Comparison of ENCODE assay signal across 8 mouse cellular contexts in the genomic region with DNA sequence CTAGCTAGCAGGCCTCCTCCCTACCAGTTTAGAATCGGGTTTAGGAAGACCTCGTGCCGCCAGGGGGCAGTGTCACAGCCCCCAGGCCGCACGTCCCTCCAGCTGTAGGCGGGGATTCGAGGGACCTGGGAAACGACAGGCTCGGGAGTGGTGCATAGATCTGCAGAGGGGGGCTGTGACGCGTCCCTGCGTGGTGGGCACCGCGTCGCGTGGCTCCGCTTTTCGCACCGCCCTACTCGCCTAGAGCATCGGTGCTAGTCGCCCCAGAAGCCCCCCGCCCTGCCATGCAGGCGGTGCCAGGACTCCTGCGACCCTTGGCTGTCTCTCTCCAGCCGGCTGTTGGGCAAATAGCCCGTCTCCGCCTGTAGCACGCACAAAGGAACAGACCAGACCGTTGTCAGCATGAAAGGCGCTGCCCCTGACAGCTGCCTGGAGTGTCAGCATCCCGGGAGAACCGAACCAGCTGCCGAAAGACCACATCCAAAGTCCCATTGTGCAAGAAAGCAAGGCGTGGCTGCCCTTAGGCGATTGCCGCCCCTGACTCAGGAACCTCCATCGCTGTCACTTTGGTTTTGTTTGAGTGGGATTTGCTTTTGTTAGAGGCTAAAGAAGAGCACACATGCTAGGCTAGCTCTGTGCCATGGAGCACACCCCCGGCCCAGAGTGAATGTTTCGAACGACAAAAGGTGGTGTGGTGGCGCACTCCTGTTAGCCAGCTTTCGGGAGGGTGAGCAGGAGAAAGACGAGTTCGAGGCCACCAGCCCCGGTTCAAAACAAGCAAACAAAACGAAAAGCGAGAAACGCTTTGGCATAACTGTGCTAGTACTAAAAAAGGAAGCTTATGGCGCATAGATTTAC. TPM values are rescaled to one million over a fixed set of nuclear protein-coding genes. Genes with fewer than 3 reads are reported as not detected.
DNase-seq lines count a peak whose midpoint lies in the region; ATAC-seq and TF ChIP-seq lines count a peak whose summit lies in the region.

No protein-coding gene starts in this region.

- H3K27ac ChIP-seq in MEL (ENCODE audit: control insufficient read depth, low read depth, low read length), result no peak overlapping the region
- peak overlapping the region; percentile 96 for H3K27ac ChIP-seq in forebrain, postnatal 0 days (ENCODE audit: low read depth, low read length)
- H3K27ac ChIP-seq in lung, embryonic 14.5 days (ENCODE audit: low read depth), result no peak overlapping the region

- H3K27me3 ChIP-seq in MEL (ENCODE audit: control insufficient read depth in 1 of 2, insufficient read depth in 2 of 2, low read length in 2 of 2), result no peaks in the 10 kb centered on the region
- H3K27me3 ChIP-seq in forebrain, postnatal 0 days (ENCODE audit: insufficient read depth, low read length), result no peaks in the 10 kb centered on the region
- peaks cover 41% of the 10 kb centered on the region for H3K27me3 ChIP-seq in lung, embryonic 14.5 days (ENCODE audit: insufficient read depth, low read length)

- H3K9me3 ChIP-seq in MEL (replicated peaks; ENCODE audit: insufficient read depth, low read length), result no peaks in the 10 kb centered on the region
- no peaks in the 10 kb centered on the region for H3K9me3 ChIP-seq in forebrain, postnatal 0 days (ENCODE audit: low read length)
- H3K9me3 ChIP-seq in lung, embryonic 14.5 days (ENCODE audit: low read depth, low read length), result no peaks in the 10 kb centered on the region

- peak overlapping the region; percentile 97 for H3K4me2 ChIP-seq in forebrain, postnatal 0 days (ENCODE audit: low read depth)
- peak overlapping the region; percentile 90 for H3K4me2 ChIP-seq in lung, embryonic 14.5 days

- peak; percentile 94 for DNase-seq in MEL (ENCODE audit: low read depth, low spot score)
- DNase-seq in cerebellum, adult 11-12 months, result peak; percentile 97
- DNase-seq in forebrain, postnatal 0 days, result peak; percentile 98
- DNase-seq in heart, postnatal 4 days, result peak; percentile 92
- peak; percentile 92 to 96 for DNase-seq in layer of hippocampus, adult 8-10 months (ENCODE audit: low spot score in 2 of 2)
- peak; percentile 97 for DNase-seq in lung, embryonic 14.5 days
- peak; percentile 81 for DNase-seq in testis, postnatal 14 days (ENCODE audit: low spot score)

- ATAC-seq in forebrain, postnatal 0 days, result peak; percentile 99
- ATAC-seq in lung, embryonic 14.5 days (ENCODE audit: insufficient read depth), result peak; percentile 95
- peak; percentile 59 for ATAC-seq in neutrophil, adult 5-6 weeks (ENCODE audit: extremely low read depth, insufficient number of reproducible peaks, low FRiP score, poor library complexity, severe bottlenecking)

- 2% methylated on average over 50 of the region's 50 CpGs for WGBS in forebrain, postnatal 0 days
- whole genome bisulfite sequencing in lung, embryonic 14.5 days, result 1% methylated on average over 50 of the region's 50 CpGs

- 0 out of 4 replicates have a peak, but pooled peaks of 1 of the 2 experiments have one; percentile 18 for TF ChIP-seq EP300 in MEL (IDR thresholded peaks at IDR 0.05; ENCODE audit: low read depth in 1 of 2, low read length in 2 of 2)

- H3K79me2 ChIP-seq in MEL (ENCODE audit: control insufficient read depth, insufficient read depth, low read length, poor library complexity), result no peaks in the 10 kb centered on the region

- H3K9ac ChIP-seq in MEL (ENCODE audit: control insufficient read depth, low read depth, low read length, poor library complexity, severe bottlenecking), result peak overlapping the region; percentile 39
- H3K9ac ChIP-seq in forebrain, postnatal 0 days, result peak overlapping the region; percentile 83
- peak overlapping the region; percentile 51 for H3K9ac ChIP-seq in lung, embryonic 14.5 days

- 0 out of 4 replicates have a peak, but pooled peaks of 1 of the 2 experiments have one; percentile 24 for TF ChIP-seq POLR2A in MEL (IDR thresholded peaks at IDR 0.05; ENCODE audit: control insufficient read depth in 1 of 2, insufficient read depth in 1 of 2, low read depth in 1 of 2, low read length in 2 of 2, poor library complexity in 1 of 2)

- peak; percentile 46 for TF ChIP-seq RAD21 in MEL (IDR thresholded peaks at IDR 0.05; ENCODE audit: low read depth, low read length)

- peak overlapping the region; percentile 49 to 71 for H3K4me3 ChIP-seq in MEL (ENCODE audit: control insufficient read depth in 1 of 2, insufficient read depth in 1 of 2, low read depth in 2 of 2, low read length in 2 of 2)
- H3K4me3 ChIP-seq in forebrain, postnatal 0 days (ENCODE audit: low read depth, low read length), result peak overlapping the region; percentile 47
- H3K4me3 ChIP-seq in lung, embryonic 14.5 days (ENCODE audit: low read depth, low read length), result peak overlapping the region; percentile 51

- peak; percentile 86 to 93 (median 93) for TF ChIP-seq CTCF in MEL (IDR thresholded peaks at IDR 0.05 in 2 of 3, conservative IDR thresholded peaks at IDR 0.05 in 1 of 3; ENCODE audit: control insufficient read depth in 1 of 3, insufficient read depth in 1 of 3, low read depth in 2 of 3, low read length in 3 of 3, poor library complexity in 1 of 3, severe bottlenecking in 1 of 3)
- TF ChIP-seq CTCF in forebrain, postnatal 0 days (IDR thresholded peaks at IDR 0.05; ENCODE audit: low read depth), result peak; percentile 96
- peak; percentile 95 for TF ChIP-seq CTCF in lung, embryonic 14.5 days (IDR thresholded peaks at IDR 0.05; ENCODE audit: low read depth)

- H3K36me3 ChIP-seq in MEL (ENCODE audit: control insufficient read depth in 1 of 2, insufficient read depth in 2 of 2, low read length in 2 of 2), result no peaks in the 10 kb centered on the region
- H3K36me3 ChIP-seq in forebrain, postnatal 0 days (ENCODE audit: insufficient read depth), result no peaks in the 10 kb centered on the region
- no peaks in the 10 kb centered on the region for H3K36me3 ChIP-seq in lung, embryonic 14.5 days (ENCODE audit: insufficient read depth)

- peaks cover 0 to 6% of the 10 kb centered on the region in 2 experiments; a peak in 1 of 4 replicates for H3K4me1 ChIP-seq in MEL (ENCODE audit: control insufficient read depth in 1 of 2, insufficient read depth in 2 of 2, low read length in 2 of 2)
- peaks cover 20% of the 10 kb centered on the region for H3K4me1 ChIP-seq in forebrain, postnatal 0 days (ENCODE audit: insufficient read depth)
- H3K4me1 ChIP-seq in lung, embryonic 14.5 days (ENCODE audit: insufficient read depth), result 0 out of 2 replicates have a peak, but pooled peaks cover 2% of the 10 kb centered on the region

TF ChIP-seq in MEL, 35 proteins besides CTCF, POLR2A, EP300 and RAD21 (continues in another document):
- TF ChIP-seq E2F4 (IDR thresholded peaks at IDR 0.05; ENCODE audit: borderline replicate concordance, low read depth, low read length) (0 out of 2 replicates have a peak, but pooled peaks have one; percentile 42), MYB (IDR thresholded peaks at IDR 0.05; ENCODE audit: low read depth, low read length) (no peak), RCOR1 (IDR thresholded peaks at IDR 0.05; ENCODE audit: low read depth, low read length) (0 out of 2 replicates have a peak, but pooled peaks have one; percentile 32), ZMIZ1 (IDR thresholded peaks at IDR 0.05; ENCODE audit: low read depth, low read length) (no peak), POLR2AphosphoS5 (IDR thresholded peaks at IDR 0.05; ENCODE audit: borderline replicate concordance, low read depth, low read length) (no peak), CHD1 (IDR thresholded peaks at IDR 0.05; ENCODE audit: low read depth, low read length) (no peak)

RNA-seq across cellular contexts. Expression of gene Pigz, which starts 0.6 kb away (rescaled TPM):
- 0.23 and 0.26 TPM in 2 replicates for total RNA-seq in MEL (2012; rRNA removed)
- under 1 TPM in 1 of 2 experiments, not detected in 1; 0.28 TPM for polyA plus RNA-seq in MEL (2012; ENCODE audit: insufficient read depth in 1 of 2, insufficient read length in 2 of 2, low read depth in 1 of 2, low replicate concordance in 2 of 2, missing spikeins in 1 of 2)
- total RNA-seq in forebrain, postnatal 0 days (2014; rRNA removed), result 1.4 and 4.1 TPM in 2 replicates
- 2.9 TPM in 2 replicates for polyA plus RNA-seq in forebrain, postnatal 0 days (2015; fragmentation: Nextera tagmentation; extraction: Ambion mirVana)
- 1 to 10 TPM; 1.0 to 1.2 TPM for total RNA-seq in heart, postnatal 4 days (2021)
- 10 to 100 TPM; 17.5 to 25.7 (median 21.0) TPM for total RNA-seq in layer of hippocampus, adult 8-10 months (2022)
- polyA plus RNA-seq in lung, embryonic 14.5 days (2014; fragmentation: Nextera tagmentation; extraction: Ambion mirVana), result 0.42 and 0.43 TPM in 2 replicates
- total RNA-seq in neutrophil, adult 5-6 weeks (2017), result not detected in 2 replicates

RNA-seq across cellular contexts. Expression of gene 0610012G03Rik, which starts 15.2 kb away (rescaled TPM):
- 41.9 and 44.4 TPM in 2 replicates for total RNA-seq in MEL (2012; rRNA removed)
- 10 to 100 TPM in 1 of 2 experiments, not detected in 1; 56.2 TPM for polyA plus RNA-seq in MEL (2012; ENCODE audit: insufficient read depth in 1 of 2, insufficient read length in 2 of 2, low read depth in 1 of 2, low replicate concordance in 2 of 2, missing spikeins in 1 of 2)
- 81.0 and 95.7 TPM in 2 replicates for total RNA-seq in forebrain, postnatal 0 days (2014; rRNA removed)
- 151 and 177 TPM in 2 replicates for polyA plus RNA-seq in forebrain, postnatal 0 days (2015; fragmentation: Nextera tagmentation; extraction: Ambion mirVana)
- 10 to 100 TPM; 60.4 to 66.7 TPM for total RNA-seq in heart, postnatal 4 days (2021)
- total RNA-seq in layer of hippocampus, adult 8-10 months (2022), result 10 to 100 TPM; 33.1 to 40.9 (median 36.7) TPM
- 80.1 and 80.5 TPM in 2 replicates for polyA plus RNA-seq in lung, embryonic 14.5 days (2014; fragmentation: Nextera tagmentation; extraction: Ambion mirVana)
- total RNA-seq in neutrophil, adult 5-6 weeks (2017), result 9.0 and 10.9 TPM in 2 replicates

RNA-seq across cellular contexts. Expression of gene Ncbp2, which starts 15.2 kb away (rescaled TPM):
- 79.6 and 100 TPM in 2 replicates for total RNA-seq in MEL (2012; rRNA removed)
- 100 to 1,000 TPM in 1 of 2 experiments, not detected in 1; 222 TPM for polyA plus RNA-seq in MEL (2012; ENCODE audit: insufficient read depth in 1 of 2, insufficient read length in 2 of 2, low read depth in 1 of 2, low replicate concordance in 2 of 2, missing spikeins in 1 of 2)
- 29.9 and 39.3 TPM in 2 replicates for total RNA-seq in forebrain, postnatal 0 days (2014; rRNA removed)
- 66.3 and 67.1 TPM in 2 replicates for polyA plus RNA-seq in forebrain, postnatal 0 days (2015; fragmentation: Nextera tagmentation; extraction: Ambion mirVana)
- 10 to 100 TPM; 25.5 to 29.0 TPM for total RNA-seq in heart, postnatal 4 days (2021)
- total RNA-seq in layer of hippocampus, adult 8-10 months (2022), result 10 to 100 TPM; 45.7 to 50.2 (median 48.6) TPM
- 115 and 117 TPM in 2 replicates for polyA plus RNA-seq in lung, embryonic 14.5 days (2014; fragmentation: Nextera tagmentation; extraction: Ambion mirVana)
- 13.9 and 15.1 TPM in 2 replicates for total RNA-seq in neutrophil, adult 5-6 weeks (2017)

RNA-seq across cellular contexts. Expression of gene Meltf, which starts 54.5 kb away (rescaled TPM):
- total RNA-seq in MEL (2012; rRNA removed), result not detected in 2 replicates
- not detected for polyA plus RNA-seq in MEL (2012; ENCODE audit: insufficient read depth in 1 of 2, insufficient read length in 2 of 2, low read depth in 1 of 2, low replicate concordance in 2 of 2, missing spikeins in 1 of 2)
- total RNA-seq in forebrain, postnatal 0 days (2014; rRNA removed), result 0.54 and 0.67 TPM in 2 replicates
- 0.23 and 0.36 TPM in 2 replicates for polyA plus RNA-seq in forebrain, postnatal 0 days (2015; fragmentation: Nextera tagmentation; extraction: Ambion mirVana)
- total RNA-seq in heart, postnatal 4 days (2021), result under 1 TPM in 1 of 2 experiments, not detected in 1; 0.07 TPM
- total RNA-seq in layer of hippocampus, adult 8-10 months (2022), result under 1 TPM in 3 of 4 experiments, not detected in 1; 0.24 to 0.61 (median 0.45) TPM
- 0.08 TPM in 1 of 2 replicates, not detected in the other for polyA plus RNA-seq in lung, embryonic 14.5 days (2014; fragmentation: Nextera tagmentation; extraction: Ambion mirVana)
- total RNA-seq in neutrophil, adult 5-6 weeks (2017), result not detected in 2 replicates
